Mouse (Mus musculus) left cerebral cortex, adult 8-10 months (tissue): Measurements from ENCODE around the gene Rara. TPM values are rescaled to one million over a fixed set of nuclear protein-coding genes. Genes with fewer than 3 reads are reported as not detected.
"Not testable (repeated sequence)": the region's sequence is repeated elsewhere in the genome, so short reads cannot be mapped to it uniquely, and the experiment has no call there.

Experiments
- DNase-seq, 2 experiments: peaks; one replicate each; pipeline ENCODE4 v3.0.0; 2022; ENCODE audit warnings: low spot score in 2 of 2
- total RNA-seq, 4 experiments: library from RNA; stranded (reverse); gene quantifications; 2 replicates each; pipeline ENCODE4 v1.2.4; 2022

Rara gene
- total RNA-seq, 4 experiments from 2014 or later = 11.1 to 11.7 (median 11.4) TPM

- DNase-seq = not testable (repeated sequence)
These were observed 60.6 kb downstream of the Rara start for GRCm38 (mm10) chr11:98988260-98988659.

GRCm38 (mm10) chr11:98990866-98991265 is 63.2 kb downstream of the Rara start:
- no peak for DNase-seq

GRCm38 (mm10) chr11:98995987-98996386 is 68.4 kb downstream of the Rara start:
- no peak for DNase-seq

- no peak for DNase-seq
These were observed 70.0 kb downstream of the Rara start for GRCm38 (mm10) chr11:98997659-98998058.

- DNase-seq = no peak
These were observed 71.2 kb downstream of the Rara start for GRCm38 (mm10) chr11:98998776-98999175.

GRCm38 (mm10) chr11:98999243-98999642 is 71.6 kb downstream of the Rara start:
- no peak for DNase-seq

- DNase-seq = no peak
These were observed 79.2 kb downstream of the Rara start for GRCm38 (mm10) chr11:99006788-99007187.

GRCm38 (mm10) chr11:99010124-99010523 is 82.5 kb downstream of the Rara start:
- DNase-seq = no peak

- DNase-seq = no peak
These were observed 83.1 kb downstream of the Rara start for GRCm38 (mm10) chr11:99010706-99011105.

GRCm38 (mm10) chr11:99013856-99014255 is 86.2 kb downstream of the Rara start:
- no peak for DNase-seq

GRCm38 (mm10) chr11:99019844-99020243 is 92.2 kb downstream of the Rara start:
- no peak for DNase-seq

- no peak for DNase-seq
These were observed 94.8 kb downstream of the Rara start for GRCm38 (mm10) chr11:99022384-99022933.

GRCm38 (mm10) chr11:99023094-99023493 is 95.5 kb downstream of the Rara start:
- no peak for DNase-seq

GRCm38 (mm10) chr11:99023500-99024467 is 96.2 kb downstream of the Rara start, which contains the start of gene Top2a:
TSS of gene Top2a (minus strand) at chr11:99024189.
- DNase-seq = peak; percentile 89 to 99

Other genes starting within 250 kb of the Rara start
- 100 to 1,000 TPM; 129 to 137 (median 132) TPM for gene Psmd3, start 245.3 kb upstream of the Rara start, total RNA-seq
- not detected for gene Csf3, start 226.6 kb upstream of the Rara start, total RNA-seq
- 100 to 1,000 TPM; 109 to 128 (median 117) TPM for gene Med24, start 198.4 kb upstream of the Rara start, total RNA-seq
- 100 to 1,000 TPM; 713 to 794 (median 760) TPM for gene Thra, start 187.2 kb upstream of the Rara start, total RNA-seq
- 100 to 1,000 TPM; 137 to 177 (median 145) TPM for gene Nr1d1, start 152.5 kb upstream of the Rara start, total RNA-seq
- gene Msl1, start 132.3 kb upstream of the Rara start, total RNA-seq = 100 to 1,000 TPM; 167 to 198 (median 186) TPM
- gene Casc3, start 122.9 kb upstream of the Rara start, total RNA-seq = 10 to 100 TPM; 53.6 to 57.8 (median 54.1) TPM
- gene Rapgefl1, start 91.0 kb upstream of the Rara start, total RNA-seq = 100 to 1,000 TPM; 130 to 140 (median 139) TPM
- gene Wipf2, start 64.2 kb upstream of the Rara start, total RNA-seq = 10 to 100 TPM; 74.0 to 84.5 (median 81.5) TPM
- under 1 TPM; 0.15 to 0.91 (median 0.25) TPM for gene Cdc6, start 20.0 kb upstream of the Rara start, total RNA-seq
- gene Gjd3, start 55.2 kb downstream of the Rara start, total RNA-seq = 1 to 10 TPM; 1.2 to 1.8 (median 1.4) TPM
- 1 to 10 TPM in 3 of 4 experiments, under 1 TPM in 1; 0.94 to 2.5 (median 1.4) TPM for gene Top2a, start 96.4 kb downstream of the Rara start, total RNA-seq
- 10 to 100 TPM; 66.1 to 77.1 (median 71.3) TPM for gene Igfbp4, start 113.4 kb downstream of the Rara start, total RNA-seq
- gene Tns4, start 161.5 kb downstream of the Rara start, total RNA-seq = under 1 TPM; 0.22 to 0.72 (median 0.44) TPM
- under 1 TPM in 2 of 4 experiments, not detected in 2; 0.16 to 0.23 TPM for gene Ccr7, start 227.3 kb downstream of the Rara start, total RNA-seq